Mouse (Mus musculus) olfactory bulb, adult 2 months (tissue): ENCODE data around the gene Krt12.

Source experiments
- CTCF ChIP-seq: fragments of 200-500 bp; IDR thresholded peaks from 2 replicates; pipeline ENCODE4 v1.5.1; 2012; ENCODE audit warnings: low read depth, mild to moderate bottlenecking, low read length, moderate library complexity; ENCODE audit not compliant: insufficient read depth
- POLR2A ChIP-seq: fragments of 200-500 bp; IDR thresholded peaks from 2 replicates; pipeline ENCODE4 v1.6.1; 2012; ENCODE audit warnings: mild to moderate bottlenecking, low read depth, low read length, moderate library complexity; ENCODE audit not compliant: insufficient read depth

GRCm38 (mm10) chr11:99448769-99449168, 26.7 kb upstream of the Krt12 start:
- TF ChIP-seq POLR2A (no peak), CTCF (no peak)
